Mouse (Mus musculus) MEL (cell line): ENCODE results near the gene Tpd52l1. TPM values are rescaled to one million over a fixed set of nuclear protein-coding genes. Genes with fewer than 3 reads are reported as not detected.
A peak's percentile ranks its signal among the peaks of the same experiment; 100 is the strongest.

ENCODE experiments used
- DNase-seq: peaks from one replicate; pipeline ENCODE4 v3.0.0; 2011; ENCODE audit warnings: low read depth, low spot score
- H3K27ac ChIP-seq: 2 replicates; pipeline ENCODE4 v1.5.1; 2012; ENCODE audit warnings: low read depth, mild to moderate bottlenecking, control low read depth, low read length, moderate library complexity; ENCODE audit not compliant: control insufficient read depth
- H3K27me3 ChIP-seq, 2 experiments: fragments of 150-350 bp in 1 of 2; sonication (generic) in 1 of 2; 2 replicates each; pipeline ENCODE4 v1.6.1; 2012; ENCODE audit warnings: low read length in 2 of 2, mild to moderate bottlenecking in 2 of 2, improper control_type of control experiment in 1 of 2, moderate library complexity in 1 of 2; ENCODE audit not compliant: insufficient read depth in 2 of 2, control insufficient read depth in 1 of 2
- H3K36me3 ChIP-seq, 2 experiments: 2 replicates each; pipeline ENCODE4 v1.6.1; 2012 to 2014; ENCODE audit warnings: low read length in 2 of 2, improper control_type of control experiment in 1 of 2, inconsistent platforms in 1 of 2, mild to moderate bottlenecking in 1 of 2; ENCODE audit not compliant: insufficient read depth in 2 of 2, control insufficient read depth in 1 of 2
- H3K4me1 ChIP-seq, 2 experiments: fragments of 150-350 bp in 1 of 2; sonication (generic) in 1 of 2; 2 replicates each; pipeline ENCODE4 v1.6.1; 2012; ENCODE audit warnings: low read length in 2 of 2, improper control_type of control experiment in 1 of 2, mild to moderate bottlenecking in 1 of 2; ENCODE audit not compliant: insufficient read depth in 2 of 2, control insufficient read depth in 1 of 2
- H3K4me3 ChIP-seq, 2 experiments: fragments of 150-350 bp in 1 of 2; sonication (generic) in 1 of 2; 2 replicates each; pipeline ENCODE4 v1.5.1; 2012; ENCODE audit warnings: low read depth in 2 of 2, low read length in 2 of 2, mild to moderate bottlenecking in 2 of 2, moderate library complexity in 2 of 2, control low read depth in 1 of 2, improper control_type of control experiment in 1 of 2; ENCODE audit not compliant: control insufficient read depth in 1 of 2, insufficient read depth in 1 of 2
- H3K79me2 ChIP-seq: 2 replicates; pipeline ENCODE4 v1.6.1; 2012; ENCODE audit warnings: mild to moderate bottlenecking, low read length, moderate library complexity; ENCODE audit not compliant: control insufficient read depth, poor library complexity, insufficient read depth
- H3K9ac ChIP-seq: 2 replicates; pipeline ENCODE4 v1.6.1; 2012; ENCODE audit warnings: low read depth, mild to moderate bottlenecking, control low read depth, low read length, moderate library complexity; ENCODE audit not compliant: control insufficient read depth, poor library complexity, severe bottlenecking
- H3K9me3 ChIP-seq: fragments of 150-350 bp; sonication (generic); replicated peaks from 2 replicates; pipeline ENCODE4 v1.6.1; 2012; ENCODE audit warnings: mild to moderate bottlenecking, low read length, improper control_type of control experiment, moderate library complexity; ENCODE audit not compliant: insufficient read depth
- BHLHE40 ChIP-seq: IDR thresholded peaks from 2 replicates; pipeline ENCODE4 v1.6.1; 2012; ENCODE audit warnings: low read depth, mild to moderate bottlenecking, inconsistent platforms, low read length, improper control_type of control experiment, borderline replicate concordance
- CHD1 ChIP-seq: IDR thresholded peaks from 2 replicates; pipeline ENCODE4 v1.6.1; 2012; ENCODE audit warnings: low read depth, mild to moderate bottlenecking, inconsistent platforms, low read length, improper control_type of control experiment
- CHD2 ChIP-seq: IDR thresholded peaks from 2 replicates; pipeline ENCODE4 v1.6.1; 2011; ENCODE audit warnings: low read length, improper control_type of control experiment
- EP300 ChIP-seq, 2 experiments: IDR thresholded peaks; 2 replicates each; pipeline ENCODE4 v1.6.1; 2011; ENCODE audit warnings: improper control_type of control experiment in 2 of 2, low read length in 2 of 2, low read depth in 1 of 2, mild to moderate bottlenecking in 1 of 2
- ETS1 ChIP-seq: IDR thresholded peaks from 2 replicates; pipeline ENCODE4 v1.6.1; 2012; ENCODE audit warnings: low read depth, mild to moderate bottlenecking, inconsistent platforms, low read length, improper control_type of control experiment, moderate library complexity
- GATA1 ChIP-seq: IDR thresholded peaks from 2 replicates; pipeline ENCODE4 v1.6.1; 2011; ENCODE audit warnings: low read depth, low read length, improper control_type of control experiment
- HCFC1 ChIP-seq: IDR thresholded peaks from 2 replicates; pipeline ENCODE4 v1.6.1; 2012; ENCODE audit warnings: low read depth, mild to moderate bottlenecking, inconsistent platforms, low read length, improper control_type of control experiment, moderate library complexity
- JUND ChIP-seq: IDR thresholded peaks from 2 replicates; pipeline ENCODE4 v1.6.1; 2011; ENCODE audit warnings: low read depth, mild to moderate bottlenecking, improper control_type of control experiment, low read length
- KAT2A ChIP-seq: conservative IDR thresholded peaks from 2 replicates; pipeline ENCODE4 v1.6.1; 2012; ENCODE audit warnings: low read depth, low read length, improper control_type of control experiment, inconsistent platforms
- MAFK ChIP-seq: IDR thresholded peaks from 2 replicates; pipeline ENCODE4 v1.6.1; 2011; ENCODE audit warnings: low read depth, mild to moderate bottlenecking, low read length, improper control_type of control experiment, borderline replicate concordance
- MAX ChIP-seq: IDR thresholded peaks from 2 replicates; pipeline ENCODE4 v1.6.1; 2011; ENCODE audit warnings: low read length, improper control_type of control experiment
- MAZ ChIP-seq: IDR thresholded peaks from 2 replicates; pipeline ENCODE4 v1.6.1; 2012; ENCODE audit warnings: low read depth, mild to moderate bottlenecking, inconsistent platforms, low read length, improper control_type of control experiment
- MYB ChIP-seq: IDR thresholded peaks from 2 replicates; pipeline ENCODE4 v1.6.1; 2011; ENCODE audit warnings: mild to moderate bottlenecking, low read depth, low read length, improper control_type of control experiment
- MYC ChIP-seq: IDR thresholded peaks from 2 replicates; pipeline ENCODE4 v1.6.1; 2011; ENCODE audit warnings: low read depth, mild to moderate bottlenecking, low read length, improper control_type of control experiment, moderate library complexity
- NRF1 ChIP-seq: IDR thresholded peaks from 2 replicates; pipeline ENCODE4 v1.6.1; 2014; ENCODE audit warnings: low read depth, mild to moderate bottlenecking, inconsistent platforms, low read length, improper control_type of control experiment, moderate library complexity; ENCODE audit not compliant: poor library complexity, insufficient read depth, severe bottlenecking
- POLR2A ChIP-seq, 2 experiments: IDR thresholded peaks; 2 replicates each; pipeline ENCODE4 v1.6.1; 2011 to 2012; ENCODE audit warnings: low read length in 2 of 2, mild to moderate bottlenecking in 2 of 2, control low read depth in 1 of 2, improper control_type of control experiment in 1 of 2, low read depth in 1 of 2, moderate library complexity in 1 of 2; ENCODE audit not compliant: control insufficient read depth in 1 of 2, insufficient read depth in 1 of 2, poor library complexity in 1 of 2
- POLR2AphosphoS2 ChIP-seq: IDR thresholded peaks from 2 replicates; pipeline ENCODE4 v1.6.1; 2011; ENCODE audit warnings: low read length, improper control_type of control experiment
- RCOR1 ChIP-seq: IDR thresholded peaks from 2 replicates; pipeline ENCODE4 v1.6.1; 2012; ENCODE audit warnings: low read depth, mild to moderate bottlenecking, inconsistent platforms, low read length, improper control_type of control experiment
- SIN3A ChIP-seq: IDR thresholded peaks from 2 replicates; pipeline ENCODE4 v1.6.1; 2012; ENCODE audit warnings: low read length, improper control_type of control experiment, inconsistent platforms
- SMC3 ChIP-seq: IDR thresholded peaks from 2 replicates; pipeline ENCODE4 v1.6.1; 2011; ENCODE audit warnings: low read depth, low read length, improper control_type of control experiment
- TBP ChIP-seq: IDR thresholded peaks from 2 replicates; pipeline ENCODE4 v1.8.0; 2011; ENCODE audit warnings: low read depth, low read length, improper control_type of control experiment
- TCF12 ChIP-seq: IDR thresholded peaks from 2 replicates; pipeline ENCODE4 v1.6.1; 2014; ENCODE audit warnings: low read depth, mild to moderate bottlenecking, inconsistent platforms, low read length, improper control_type of control experiment, moderate library complexity
- UBTF ChIP-seq: IDR thresholded peaks from 2 replicates; pipeline ENCODE4 v1.6.1; 2012; ENCODE audit warnings: low read depth, mild to moderate bottlenecking, inconsistent platforms, low read length, improper control_type of control experiment, moderate library complexity, borderline replicate concordance; ENCODE audit not compliant: insufficient read depth
- USF1 ChIP-seq: IDR thresholded peaks from 2 replicates; pipeline ENCODE4 v1.6.1; 2014; ENCODE audit warnings: low read depth, mild to moderate bottlenecking, inconsistent platforms, low read length, improper control_type of control experiment, moderate library complexity
- USF2 ChIP-seq, 2 experiments: IDR thresholded peaks; 2 replicates each; pipeline ENCODE4 v1.6.1; 2011 to 2012; ENCODE audit warnings: improper control_type of control experiment in 2 of 2, low read length in 2 of 2, borderline replicate concordance in 1 of 2, inconsistent platforms in 1 of 2, low read depth in 1 of 2, mild to moderate bottlenecking in 1 of 2; ENCODE audit not compliant: insufficient read depth in 1 of 2
- ZC3H11A ChIP-seq: IDR thresholded peaks from 2 replicates; pipeline ENCODE4 v1.6.1; 2012; ENCODE audit warnings: low read depth, mild to moderate bottlenecking, inconsistent platforms, low read length, improper control_type of control experiment
- ZKSCAN1 ChIP-seq: IDR thresholded peaks from 2 replicates; pipeline ENCODE4 v1.6.1; 2012; ENCODE audit warnings: low read depth, mild to moderate bottlenecking, inconsistent platforms, low read length, improper control_type of control experiment, moderate library complexity
- ZMIZ1 ChIP-seq: IDR thresholded peaks from 2 replicates; pipeline ENCODE4 v1.6.1; 2012; ENCODE audit warnings: low read depth, mild to moderate bottlenecking, inconsistent platforms, low read length, improper control_type of control experiment, moderate library complexity
- ZNF384 ChIP-seq: IDR thresholded peaks from 2 replicates; pipeline ENCODE4 v1.6.1; 2012; ENCODE audit warnings: low read depth, mild to moderate bottlenecking, inconsistent platforms, low read length, improper control_type of control experiment
- polyA plus RNA-seq, 2 experiments: library from polyadenylated mRNA; stranded (reverse) in 1 of 2; unstranded in 1 of 2; fragments of >175 nt in 1 of 2; fragments of >200 nt in 1 of 2; gene quantifications; 2 replicates each; pipeline versions ENCODE4 v1.2.1 to v1.2.4; 2012; ENCODE audit warnings: low replicate concordance in 2 of 2, low read depth in 1 of 2; ENCODE audit not compliant: insufficient read length in 2 of 2, insufficient read depth in 1 of 2, missing spikeins in 1 of 2
- total RNA-seq: library from RNA; depleted of rRNA; stranded (reverse); fragments of 300-350 nt; gene quantifications from 2 replicates; pipeline ENCODE4 v1.2.3, GENCODE M21; 2012

Gene Tpd52l1
- total and polyA plus RNA-seq, 3 experiments = not detected

GRCm38 (mm10) chr10:31318491-31318890 is 127.3 kb downstream of the Tpd52l1 start:
- Histone ChIP-seq H3K4me3 (no peak overlapping the region), H3K4me1 (peaks cover 0 to 4% of the 10 kb centered on the region in 2 experiments; a peak in 2 of 4 replicates), H3K9ac (no peak overlapping the region), H3K9me3 (no peaks in the 10 kb centered on the region), H3K79me2 (no peaks in the 10 kb centered on the region), H3K27me3 (no peaks in the 10 kb centered on the region), H3K27ac (no peak overlapping the region), H3K36me3 (peaks cover 0 to 11% of the 10 kb centered on the region in 2 experiments; a peak in 2 of 4 replicates)
- TF ChIP-seq KAT2A = no peak
- TF ChIP-seq ETS1 = no peak
- TF ChIP-seq EP300 (IDR thresholded peaks at IDR 0.05; ENCODE audit: low read depth in 1 of 2, low read length in 2 of 2) = no peak
- TF ChIP-seq GATA1 = no peak
- no peak for TF ChIP-seq CHD1
- no peak for TF ChIP-seq TBP
- no peak for TF ChIP-seq TCF12
- no peak for TF ChIP-seq RCOR1
- no peak for TF ChIP-seq CHD2
- no peak for TF ChIP-seq MAX
- TF ChIP-seq POLR2A (IDR thresholded peaks at IDR 0.05; ENCODE audit: control insufficient read depth in 1 of 2, insufficient read depth in 1 of 2, low read depth in 1 of 2, low read length in 2 of 2, poor library complexity in 1 of 2) = no peak
- TF ChIP-seq USF1 = no peak
- no peak for TF ChIP-seq BHLHE40
- no peak for TF ChIP-seq HCFC1
- no peak for TF ChIP-seq MAZ
- no peak for TF ChIP-seq ZC3H11A
- no peak for TF ChIP-seq SIN3A
- TF ChIP-seq UBTF = no peak
- no peak for TF ChIP-seq ZMIZ1
- DNase-seq = no peak

GRCm38 (mm10) chr10:31312865-31313848 is 132.6 kb downstream of the Tpd52l1 start, which contains the start of gene Hddc2:
TSS of gene Hddc2 (plus strand) at chr10:31313383.
- Histone ChIP-seq H3K36me3 (peaks cover 0 to 15% of the 10 kb centered on the region in 2 experiments; a peak in 2 of 4 replicates), H3K4me3 (peak within 1 kb of the TSS; percentile 62 to 85), H3K27me3 (no peaks in the 10 kb centered on the region), H3K9ac (peak within 1 kb of the TSS; percentile 79), H3K79me2 (no peaks in the 10 kb centered on the region; the same call in 1 of the 2 replicates), H3K9me3 (no peaks in the 10 kb centered on the region), H3K4me1 (peaks cover 0 to 9% of the 10 kb centered on the region in 2 experiments; a peak in 3 of 4 replicates), H3K27ac (peak within 1 kb of the TSS; percentile 77)
- DNase-seq = peak; percentile 91
- TF ChIP-seq POLR2AphosphoS2 (peak; percentile 73), RCOR1 (no peak), ETS1 (no peak), NRF1 (no peak), USF2 (IDR thresholded peaks at IDR 0.05; ENCODE audit: borderline replicate concordance in 1 of 2, insufficient read depth in 1 of 2, low read depth in 1 of 2, low read length in 2 of 2) (no peak), EP300 (IDR thresholded peaks at IDR 0.05; ENCODE audit: low read depth in 1 of 2, low read length in 2 of 2) (peak in 1 of 2 experiments; percentile 9; a peak in 1 of 4 replicates), ZNF384 (no peak), MAFK (no peak), MYC (peak; percentile 80), JUND (no peak), MYB (no peak), BHLHE40 (no peak), ZC3H11A (no peak), TCF12 (no peak), SMC3 (no peak), ZKSCAN1 (no peak), CHD1 (no peak)
